In genomic region chr17:79600108-79600507, GRCm38 (mm10) we compare ENCODE assay signal across 23 mouse cellular contexts.
"Had no signal": no experiment of that assay in that cellular context is flagged by ENCODE, and none has a peak within 500 bp of the region (broad histone marks: within the 10 kb centered on the region; RNA-seq: fewer than 3 reads in every experiment).

No protein-coding gene starts in this region.

- H3K36me3 ChIP-seq: kidney, embryonic 15.5 days; limb, embryonic 13.5 days; liver, embryonic 13.5 days; midbrain, embryonic 10.5 days; neural tube, embryonic 12.5 days; neural tube, embryonic 15.5 days had no signal

- DNase-seq: kidney, adult 8-10 months; kidney, postnatal 10 days; kidney, postnatal 36 days; layer of hippocampus, postnatal 36 days; liver; liver, embryonic 13.5 days; lung, embryonic 14.5 days; midbrain, embryonic 14.5 days; right cerebral cortex, adult 18-20 months; right cerebral cortex, postnatal 14 days; right cerebral cortex, postnatal 4 days; thymus, adult 2 months; thymus, postnatal 14 days had no signal

- H3K9ac ChIP-seq: kidney, embryonic 15.5 days; limb, embryonic 13.5 days; liver, embryonic 13.5 days; lung, embryonic 14.5 days; neural tube, embryonic 12.5 days; neural tube, embryonic 15.5 days had no signal

- H3K9me3 ChIP-seq: kidney, embryonic 15.5 days; limb, embryonic 13.5 days; liver, embryonic 13.5 days; megakaryocyte, embryonic 14.5 days; midbrain, embryonic 10.5 days; neural tube, embryonic 12.5 days; neural tube, embryonic 15.5 days had no signal

- H3K27me3 ChIP-seq: kidney, embryonic 15.5 days; limb, embryonic 13.5 days; liver, embryonic 13.5 days; megakaryocyte, embryonic 14.5 days; neural tube, embryonic 12.5 days; neural tube, embryonic 15.5 days had no signal

- H3K4me2 ChIP-seq: kidney, embryonic 15.5 days; limb, embryonic 13.5 days; liver, embryonic 13.5 days; lung, embryonic 14.5 days; neural tube, embryonic 12.5 days; neural tube, embryonic 15.5 days had no signal

- H3K4me1 ChIP-seq: neural tube, embryonic 15.5 days had no signal

- H3K27ac ChIP-seq: left cerebral cortex, adult 2 months; limb, embryonic 13.5 days; liver, embryonic 13.5 days; macrophage; midbrain, embryonic 10.5 days; neural tube, embryonic 12.5 days; neural tube, embryonic 15.5 days; stomach, postnatal 0 days had no signal

- ATAC-seq: lung, postnatal 0 days had no signal

- H3K4me3 ChIP-seq: kidney, embryonic 15.5 days; left cerebral cortex, adult 2 months; limb, embryonic 13.5 days; liver, embryonic 13.5 days; megakaryocyte, embryonic 14.5 days; midbrain, embryonic 10.5 days; neural tube, embryonic 12.5 days; neural tube, embryonic 15.5 days had no signal
